20 mouse cellular contexts compared by ENCODE assay signal in genomic region chr17:31986915-31987314, GRCm38 (mm10). TPM values are rescaled to one million over a fixed set of nuclear protein-coding genes. Genes with fewer than 3 reads are reported as not detected.
"Had no signal": no experiment of that assay in that cellular context is flagged by ENCODE, and none has a peak within 500 bp of the region (broad histone marks: within the 10 kb centered on the region; RNA-seq: fewer than 3 reads in every experiment).

No protein-coding gene starts in this region.

- ATAC-seq: liver, embryonic 12.5 days; midbrain, embryonic 16.5 days had no signal

- H3K4me3 ChIP-seq: liver, embryonic 12.5 days; midbrain, embryonic 10.5 days; midbrain, embryonic 12.5 days; myocyte; neural tube, embryonic 13.5 days; neural tube, embryonic 15.5 days; stomach, embryonic 15.5 days had no signal

- H3K9ac ChIP-seq: liver, embryonic 12.5 days; liver, embryonic 14.5 days; midbrain, embryonic 12.5 days; neural tube, embryonic 13.5 days; neural tube, embryonic 15.5 days; stomach, embryonic 15.5 days had no signal

- H3K4me2 ChIP-seq: liver, embryonic 12.5 days; midbrain, embryonic 12.5 days; neural tube, embryonic 13.5 days; neural tube, embryonic 15.5 days; stomach, embryonic 15.5 days had no signal

- DNase-seq: lung, adult 2 months; lung, postnatal 36 days; midbrain, embryonic 14.5 days; retina, postnatal 1 day; right cerebral cortex, postnatal 14 days; thymus, adult 2 months; thymus, postnatal 25 days; thymus, postnatal 4 days had no signal

- H3K27me3 ChIP-seq: liver, embryonic 12.5 days; midbrain, embryonic 12.5 days; neural tube, embryonic 13.5 days; neural tube, embryonic 15.5 days; stomach, embryonic 15.5 days had no signal

- H3K36me3 ChIP-seq: liver, embryonic 12.5 days; midbrain, embryonic 10.5 days; midbrain, embryonic 12.5 days; neural tube, embryonic 13.5 days; neural tube, embryonic 15.5 days; stomach, embryonic 15.5 days had no signal

- H3K9me3 ChIP-seq: liver, embryonic 12.5 days; midbrain, embryonic 10.5 days; midbrain, embryonic 12.5 days; neural tube, embryonic 13.5 days; neural tube, embryonic 15.5 days; stomach, embryonic 15.5 days had no signal

- H3K4me1 ChIP-seq: liver, embryonic 12.5 days; midbrain, embryonic 12.5 days; neural tube, embryonic 13.5 days; neural tube, embryonic 15.5 days had no signal

- H3K27ac ChIP-seq: liver, embryonic 12.5 days; liver, embryonic 14.5 days; midbrain, embryonic 10.5 days; midbrain, embryonic 12.5 days; neural tube, embryonic 13.5 days; neural tube, embryonic 15.5 days; stomach, embryonic 15.5 days; stomach, postnatal 0 days had no signal

RNA-seq across cellular contexts. Expression of gene Hsf2bp, which starts 49.2 kb away (rescaled TPM):
- total RNA-seq: megakaryocyte, adult 5-6 weeks; megakaryocyte-erythroid progenitor cell, adult 5-6 weeks had no signal
